Mouse (Mus musculus) liver, adult 2 months (tissue): Measurements from ENCODE around the gene Efcab6. TPM values are rescaled to one million over a fixed set of nuclear protein-coding genes. Genes with fewer than 3 reads are reported as not detected.

Experiments
- DNase-seq: peaks from one replicate; pipeline ENCODE4 v3.0.0-alpha.2; 2011; ENCODE audit warnings: low read depth, low spot score; ENCODE audit errors: extremely low read depth
- H3K27ac ChIP-seq: fragments of 200-500 bp; replicated peaks from 2 replicates; pipeline ENCODE4 v1.5.1; 2012; ENCODE audit warnings: low read depth, mild to moderate bottlenecking, control low read depth, inconsistent platforms, low read length; ENCODE audit not compliant: insufficient read depth
- H3K27me3 ChIP-seq: fragments of 200-500 bp; 2 replicates; pipeline ENCODE4 v1.6.1; 2012; ENCODE audit warnings: mild to moderate bottlenecking, moderate library complexity, low read length, inconsistent platforms; ENCODE audit not compliant: control insufficient read depth, insufficient read depth
- H3K36me3 ChIP-seq: fragments of 200-500 bp; 2 replicates; pipeline ENCODE4 v1.6.1; 2012; ENCODE audit warnings: low read length, inconsistent platforms; ENCODE audit not compliant: control insufficient read depth, insufficient read depth
- H3K4me1 ChIP-seq: fragments of 200-500 bp; 2 replicates; pipeline ENCODE4 v1.6.1; 2011; ENCODE audit warnings: low read length; ENCODE audit not compliant: control insufficient read depth, insufficient read depth
- H3K4me3 ChIP-seq: fragments of 200-500 bp; 2 replicates; pipeline ENCODE4 v1.5.1; 2011; ENCODE audit warnings: low read depth, mild to moderate bottlenecking, control low read depth, low read length, moderate library complexity; ENCODE audit not compliant: insufficient read depth
- H3K79me2 ChIP-seq: fragments of 200-500 bp; 2 replicates; pipeline ENCODE4 v1.6.1; 2012; ENCODE audit warnings: inconsistent platforms, mild to moderate bottlenecking, low read length, moderate library complexity; ENCODE audit not compliant: control insufficient read depth, insufficient read depth
- H3K9ac ChIP-seq: fragments of 200-500 bp; 2 replicates; pipeline ENCODE4 v1.6.1; 2012; ENCODE audit warnings: low read depth, mild to moderate bottlenecking, control low read depth, inconsistent platforms, low read length
- CTCF ChIP-seq: fragments of 200-500 bp; IDR thresholded peaks from 2 replicates; pipeline ENCODE4 v1.5.1; 2011; ENCODE audit warnings: low read depth, low read length, control low read depth
- POLR2A ChIP-seq: fragments of 200-500 bp; IDR thresholded peaks from 2 replicates; pipeline ENCODE4 v1.6.1; 2011; ENCODE audit warnings: low read length, control low read depth; ENCODE audit not compliant: insufficient read depth; ENCODE audit errors: extremely low read depth
- WGBS: fragments of 180-500 bp; shearing (Covaris S2); methylation state at CpG from one replicate; pipeline ENCODE4 v1.1.7; 2018; 5-methylcytosine and 5-hydroxymethylcytosine counted together
- polyA plus RNA-seq: library from polyadenylated mRNA; depleted of rRNA; stranded (reverse); fragments of >200 nt; gene quantifications from 2 replicates; pipeline ENCODE4 v1.2.3, GENCODE M21; 2012
- total RNA-seq: library from RNA; depleted of rRNA; stranded (reverse); fragments of >200 nt; gene quantifications from 2 replicates; pipeline ENCODE4 v1.2.3, GENCODE M21; 2014

Efcab6 gene
- total and polyA plus RNA-seq, 2 experiments = not detected

- H3K4me1 ChIP-seq = no peaks in the 10 kb centered on the region
- TF ChIP-seq POLR2A (no peak), CTCF (no peak)
- WGBS = 82% methylated on average over 4 of the region's 4 CpGs
- H3K27me3 ChIP-seq = no peaks in the 10 kb centered on the region
- H3K9ac ChIP-seq = no peak overlapping the region
- H3K27ac ChIP-seq = no peak overlapping the region
- H3K4me3 ChIP-seq = no peak overlapping the region
- no peaks in the 10 kb centered on the region for H3K36me3 ChIP-seq
- DNase-seq = no peak
- H3K79me2 ChIP-seq = no peaks in the 10 kb centered on the region
Observed at GRCm38 (mm10) chr15:83936506-83936905, 128.7 kb downstream of the Efcab6 start.

GRCm38 (mm10) chr15:83934816-83935215 lies 130.4 kb downstream of the Efcab6 start:
- H3K27ac ChIP-seq = no peak overlapping the region
- no peak overlapping the region for H3K4me3 ChIP-seq
- H3K79me2 ChIP-seq = no peaks in the 10 kb centered on the region
- H3K36me3 ChIP-seq = no peaks in the 10 kb centered on the region
- no peaks in the 10 kb centered on the region for H3K27me3 ChIP-seq
- no peak for TF ChIP-seq CTCF
- no peak for TF ChIP-seq POLR2A
- no peaks in the 10 kb centered on the region for H3K4me1 ChIP-seq
- WGBS = 71% methylated on average over 2 of the region's 2 CpGs
- no peak for DNase-seq
- H3K9ac ChIP-seq = no peak overlapping the region

DNA sequence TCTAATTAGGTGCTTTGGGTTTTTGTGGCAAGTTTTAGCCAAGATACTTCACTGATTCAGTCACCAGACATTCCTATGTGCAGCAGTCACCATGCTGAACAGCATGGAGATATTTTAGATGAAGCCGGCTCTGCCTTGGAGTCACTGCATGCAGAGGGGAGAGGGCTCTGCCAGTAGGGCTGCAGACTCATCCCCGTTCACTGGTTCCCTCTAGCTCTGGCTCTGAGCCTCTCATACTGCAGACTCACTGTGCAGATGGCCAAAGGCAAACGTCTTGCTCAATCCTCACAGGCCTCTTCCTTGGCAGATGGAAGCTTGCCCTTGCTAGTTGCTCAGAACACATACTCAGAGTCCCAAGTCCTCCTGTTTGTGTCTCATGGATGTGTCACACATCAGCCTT lies 139.8 kb downstream of the Efcab6 start:
- H3K9ac ChIP-seq = no peak overlapping the region
- no peak overlapping the region for H3K4me3 ChIP-seq
- H3K79me2 ChIP-seq = no peaks in the 10 kb centered on the region
- no peak overlapping the region for H3K27ac ChIP-seq
- H3K36me3 ChIP-seq = no peaks in the 10 kb centered on the region
- H3K27me3 ChIP-seq = no peaks in the 10 kb centered on the region
- DNase-seq = no peak
- H3K4me1 ChIP-seq = no peaks in the 10 kb centered on the region
- WGBS = 58% methylated on average over 3 of the region's 3 CpGs
- no peak for TF ChIP-seq POLR2A
- no peak for TF ChIP-seq CTCF

- Histone ChIP-seq H3K4me3 (no peak overlapping the region), H3K9ac (no peak overlapping the region), H3K4me1 (no peaks in the 10 kb centered on the region), H3K27me3 (no peaks in the 10 kb centered on the region), H3K36me3 (no peaks in the 10 kb centered on the region), H3K79me2 (no peaks in the 10 kb centered on the region), H3K27ac (no peak overlapping the region)
- 31% methylated on average over 4 of the region's 4 CpGs for WGBS
- DNase-seq = no peak
- TF ChIP-seq CTCF (no peak), POLR2A (no peak)
Observed at GRCm38 (mm10) chr15:83924656-83925055, 140.5 kb downstream of the Efcab6 start.

GRCm38 (mm10) chr15:83915376-83915775 lies 149.8 kb downstream of the Efcab6 start:
- 81% methylated on average over 10 of the region's 10 CpGs for WGBS
- no peak for DNase-seq
- Histone ChIP-seq H3K36me3 (no peaks in the 10 kb centered on the region), H3K4me3 (no peak overlapping the region), H3K27me3 (no peaks in the 10 kb centered on the region), H3K27ac (no peak overlapping the region), H3K9ac (no peak overlapping the region), H3K4me1 (no peaks in the 10 kb centered on the region), H3K79me2 (no peaks in the 10 kb centered on the region)
- TF ChIP-seq POLR2A = no peak
- no peak for TF ChIP-seq CTCF

DNA sequence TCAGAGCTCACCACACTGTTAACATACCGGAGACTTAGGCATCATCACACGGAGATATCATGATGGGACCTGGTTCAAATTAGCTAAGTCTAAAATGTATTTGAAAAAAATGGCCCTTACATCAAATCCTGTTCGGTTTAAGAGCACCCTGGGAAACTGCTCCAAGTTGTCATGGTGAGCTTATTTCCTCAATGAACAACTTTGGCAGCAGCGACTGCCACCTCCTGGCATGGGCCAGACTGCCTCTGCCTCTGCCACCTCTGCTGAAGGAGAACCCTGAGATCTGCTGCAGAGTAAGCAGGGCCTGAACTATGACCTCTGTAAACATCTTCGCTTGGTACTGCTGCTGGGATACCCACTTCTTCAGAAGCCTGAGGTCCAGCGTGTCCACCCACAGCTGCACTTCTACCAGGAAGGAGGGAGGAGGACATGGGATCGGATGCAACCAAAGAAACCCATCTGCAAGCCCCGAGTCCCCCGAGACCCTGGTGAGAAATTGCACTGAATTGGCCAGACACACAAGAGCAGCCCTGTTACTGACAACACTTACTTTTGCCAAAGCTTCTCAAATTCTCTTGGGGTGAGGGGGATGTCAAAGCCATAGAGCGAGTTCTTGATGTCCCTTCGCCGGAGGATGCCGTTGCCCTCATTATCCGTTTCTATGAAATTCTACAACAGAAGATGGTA lies 152.0 kb downstream of the Efcab6 start:
- WGBS = 86% methylated on average over 14 of the region's 14 CpGs
- Histone ChIP-seq H3K4me3 (no peak overlapping the region), H3K4me1 (no peaks in the 10 kb centered on the region), H3K27ac (no peak overlapping the region), H3K36me3 (no peaks in the 10 kb centered on the region), H3K9ac (no peak overlapping the region), H3K27me3 (no peaks in the 10 kb centered on the region), H3K79me2 (no peaks in the 10 kb centered on the region)
- TF ChIP-seq CTCF = no peak
- TF ChIP-seq POLR2A = no peak
- no peak for DNase-seq
